Mouse (Mus musculus) thymus, adult 2 months (tissue): ENCODE results near the gene Taf11.

ENCODE experiments used
- CTCF ChIP-seq: fragments of 200-500 bp; IDR thresholded peaks from 2 replicates; pipeline ENCODE4 v1.5.1; 2012; ENCODE audit warnings: mild to moderate bottlenecking, control low read depth, low read length, moderate library complexity, borderline replicate concordance; ENCODE audit not compliant: control insufficient read depth, poor library complexity, insufficient read depth; ENCODE audit errors: extremely low read depth
- POLR2A ChIP-seq: fragments of 200-500 bp; IDR thresholded peaks from 2 replicates; pipeline ENCODE4 v1.6.1; 2012; ENCODE audit warnings: mild to moderate bottlenecking, low read length, control low read depth, moderate library complexity; ENCODE audit not compliant: control insufficient read depth, poor library complexity, insufficient read depth; ENCODE audit errors: extremely low read depth

DNA sequence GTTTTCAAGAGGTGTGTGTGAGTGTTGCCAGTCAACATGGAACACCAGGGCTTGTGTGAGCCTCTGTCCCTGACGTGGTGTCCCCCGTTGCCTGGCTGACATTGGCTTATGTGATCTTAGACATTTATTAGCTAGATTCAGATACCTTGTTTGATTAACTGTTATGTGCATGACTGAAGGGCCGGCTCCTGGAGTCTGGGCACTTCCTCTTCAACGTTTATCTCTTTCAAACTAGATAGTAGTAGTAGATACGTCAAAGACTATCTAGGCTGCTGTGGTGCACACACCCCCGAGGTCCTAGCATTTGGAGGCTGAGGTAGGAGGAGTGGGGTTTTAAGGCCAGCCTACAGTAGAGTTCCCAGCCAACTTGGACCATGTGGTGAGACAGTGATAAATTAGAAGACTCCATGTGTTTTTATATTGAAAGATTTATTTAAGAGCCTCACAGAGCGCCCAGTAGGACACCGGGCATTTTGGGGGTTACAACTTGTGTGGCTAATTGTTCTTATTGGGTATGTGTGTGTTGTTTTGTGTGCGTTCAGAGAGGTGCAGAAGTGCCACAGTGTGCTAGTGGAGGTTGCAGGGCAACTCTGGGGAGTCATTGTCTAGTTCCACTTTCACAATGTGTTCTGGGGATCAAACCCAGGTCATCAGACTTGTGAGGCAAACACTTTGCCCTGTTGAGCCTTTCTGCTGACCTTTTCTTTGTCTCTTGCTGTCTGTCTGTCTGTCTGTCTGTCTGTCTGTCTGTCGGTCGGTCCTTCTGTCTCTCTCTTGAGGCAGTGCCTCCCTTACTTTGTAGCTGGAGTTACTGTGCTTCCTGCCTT is 51.8 kb downstream of the Taf11 start:
- TF ChIP-seq POLR2A = no peak
- TF ChIP-seq CTCF = no peak
